Mouse (Mus musculus) heart, postnatal 0 days (tissue): Measurements from ENCODE around the gene Pabpn1l. TPM values are rescaled to one million over a fixed set of nuclear protein-coding genes. Genes with fewer than 3 reads are reported as not detected.

Source experiments
- ATAC-seq: fragments of 200-750 bp; cut with Nextera tagmentation; 2 replicates; pipeline ENCODE4 v1.8.0; 2017; ENCODE audit warnings: low read depth, moderate number of reproducible peaks, moderate library complexity; ENCODE audit not compliant: insufficient read depth
- DNase-seq: peaks from one replicate; pipeline ENCODE4 v3.0.0-alpha.2; 2016; ENCODE audit warnings: low spot score
- H3K27ac ChIP-seq: fragments of 300-500 bp; sonication (generic); 2 replicates; pipeline ENCODE4 v1.5.1; 2014; ENCODE audit warnings: low read depth, mild to moderate bottlenecking
- H3K27me3 ChIP-seq: fragments of 300-500 bp; sonication (generic); 2 replicates; pipeline ENCODE4 v1.6.1; 2014; ENCODE audit warnings: low read length, mixed read lengths; ENCODE audit not compliant: control insufficient read depth, insufficient read depth
- H3K36me3 ChIP-seq: fragments of 300-500 bp; sonication (generic); replicated peaks from 2 replicates; pipeline ENCODE4 v1.6.1; 2014; ENCODE audit warnings: low read length, mixed read lengths; ENCODE audit not compliant: control insufficient read depth, insufficient read depth
- H3K4me1 ChIP-seq: fragments of 300-500 bp; sonication (generic); 2 replicates; pipeline ENCODE4 v1.6.1; 2014; ENCODE audit warnings: antibody characterized with exemption; ENCODE audit not compliant: control insufficient read depth, insufficient read depth
- H3K4me2 ChIP-seq: fragments of 300-500 bp; sonication (generic); 2 replicates; pipeline ENCODE4 v1.6.1; 2014; ENCODE audit warnings: low read depth, mild to moderate bottlenecking, low read length, moderate library complexity
- H3K4me3 ChIP-seq: fragments of 300-500 bp; sonication (generic); 2 replicates; pipeline ENCODE4 v1.5.1; 2014; ENCODE audit warnings: low read depth, low read length
- H3K9ac ChIP-seq: fragments of 300-500 bp; sonication (generic); replicated peaks from 2 replicates; pipeline ENCODE4 v1.6.1; 2014; ENCODE audit warnings: low read depth, low read length, mixed read lengths
- H3K9me3 ChIP-seq: fragments of 300-500 bp; sonication (generic); replicated peaks from 2 replicates; pipeline ENCODE4 v1.6.1; 2016; ENCODE audit warnings: low read length; ENCODE audit not compliant: control insufficient read depth
- CTCF ChIP-seq: IDR thresholded peaks from 2 replicates; pipeline ENCODE4 v1.5.1; 2016; ENCODE audit warnings: antibody characterized with exemption, control low read depth, low read depth
- EP300 ChIP-seq: IDR thresholded peaks from 2 replicates; pipeline ENCODE4 v1.6.1; 2016; ENCODE audit warnings: antibody characterized with exemption, low read depth
- WGBS: fragments of 180-500 bp; shearing (Covaris S2); extraction: QIAGEN DNeasy Blood & Tissue Kit; methylation state at CpG from one replicate; pipeline ENCODE4 v1.1.7; 2014; 5-methylcytosine and 5-hydroxymethylcytosine counted together
- polyA plus RNA-seq: library from polyadenylated mRNA; unstranded; fragments of >200 nt; fragmentation: Nextera tagmentation; extraction: Ambion mirVana; gene quantifications from 2 replicates; pipeline ENCODE4 v1.2.1, GENCODE M21; 2015
- total RNA-seq: library from RNA; depleted of rRNA; stranded (reverse); fragments of >200 nt; gene quantifications from 2 replicates; pipeline ENCODE4 v1.2.3, GENCODE M21; 2014; ENCODE audit warnings: low replicate concordance

Gene Pabpn1l
- total and polyA plus RNA-seq, 2 experiments from 2014 or later: not detected

DNA sequence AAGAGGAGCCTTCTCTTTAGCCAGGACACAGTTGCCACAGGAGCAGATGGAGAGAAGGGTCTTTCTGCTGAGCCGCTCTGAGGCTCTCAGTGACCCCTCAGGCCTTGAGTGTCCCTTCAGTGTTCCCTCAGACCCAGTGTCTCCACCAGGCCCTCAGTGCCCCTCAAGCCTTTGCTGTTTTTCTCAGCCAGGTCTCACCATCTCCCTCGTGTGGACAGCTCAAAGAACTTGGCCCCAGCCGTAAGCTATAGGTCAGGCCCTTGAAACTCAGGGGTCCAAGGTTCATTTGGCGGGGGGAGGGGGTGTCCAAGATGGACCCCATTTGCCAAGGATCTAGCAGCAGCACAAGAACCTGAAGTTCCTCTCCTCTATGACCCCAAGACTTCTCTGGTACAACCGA, 2.1 kb upstream of the Pabpn1l start:
- DNase-seq (no peak), ATAC-seq (0 out of 2 replicates have a peak, but pooled peaks have one; percentile 3)
- Histone ChIP-seq H3K4me3 (no peak overlapping the region), H3K36me3 (no peaks in the 10 kb centered on the region), H3K27ac (no peak overlapping the region), H3K4me1 (no peaks in the 10 kb centered on the region), H3K9ac (no peak overlapping the region), H3K4me2 (no peak overlapping the region), H3K27me3 (0 out of 2 replicates have a peak, but pooled peaks cover 4% of the 10 kb centered on the region), H3K9me3 (no peaks in the 10 kb centered on the region)
- WGBS: 61% methylated on average over 5 of the region's 5 CpGs
- TF ChIP-seq CTCF: peak; percentile 33; the same call in 1 of the 2 replicates
- no peak for TF ChIP-seq EP300

DNA sequence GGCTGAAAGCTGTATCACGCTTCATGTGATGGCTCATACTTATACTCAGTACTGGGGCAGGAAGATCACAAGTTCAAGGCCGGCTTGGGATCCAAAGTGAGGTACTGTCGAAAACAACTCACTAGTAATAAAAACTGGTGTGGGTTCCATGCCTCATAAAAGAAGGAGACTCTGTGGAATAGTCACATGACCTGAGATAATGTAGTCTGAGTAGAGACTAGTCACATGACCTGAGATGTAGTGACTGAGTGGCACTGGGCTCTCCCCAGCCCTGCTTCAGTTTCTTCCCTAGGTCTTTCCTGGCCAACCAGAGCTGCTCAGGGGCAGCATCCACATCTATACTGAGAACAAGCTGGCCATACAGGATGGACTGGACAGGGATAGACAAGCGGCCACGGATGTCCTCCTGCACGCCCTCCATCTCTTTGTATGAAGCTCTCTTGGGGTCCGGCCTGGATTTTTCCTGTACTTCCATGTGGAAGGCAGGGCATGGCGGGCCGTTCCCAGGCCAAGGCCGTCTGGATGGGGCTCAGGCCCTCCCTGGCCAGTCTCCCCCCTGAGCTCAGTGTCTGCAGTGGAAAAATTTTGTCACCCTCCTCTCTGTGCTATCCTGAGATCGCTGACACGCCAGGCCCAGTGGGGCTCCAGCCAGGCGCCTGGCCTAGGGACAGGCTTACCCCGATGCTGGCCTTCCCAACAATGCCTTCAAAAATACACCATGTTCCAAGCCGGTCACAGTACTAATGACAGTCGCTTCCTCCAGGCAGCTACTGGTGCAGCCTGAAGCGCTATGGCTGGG, 1.5 kb upstream of the Pabpn1l start:
- no peaks in the 10 kb centered on the region for H3K4me1 ChIP-seq
- ATAC-seq (peak; percentile 50), DNase-seq (no peak)
- TF ChIP-seq CTCF (no peak), EP300 (no peak)
- H3K27me3 ChIP-seq: 0 out of 2 replicates have a peak, but pooled peaks cover 4% of the 10 kb centered on the region
- WGBS: 65% methylated on average over 17 of the region's 17 CpGs
- H3K9ac ChIP-seq: no peak overlapping the region
- no peaks in the 10 kb centered on the region for H3K9me3 ChIP-seq
- no peak overlapping the region for H3K27ac ChIP-seq
- no peaks in the 10 kb centered on the region for H3K36me3 ChIP-seq
- H3K4me2 ChIP-seq: no peak overlapping the region
- no peak overlapping the region for H3K4me3 ChIP-seq

DNA sequence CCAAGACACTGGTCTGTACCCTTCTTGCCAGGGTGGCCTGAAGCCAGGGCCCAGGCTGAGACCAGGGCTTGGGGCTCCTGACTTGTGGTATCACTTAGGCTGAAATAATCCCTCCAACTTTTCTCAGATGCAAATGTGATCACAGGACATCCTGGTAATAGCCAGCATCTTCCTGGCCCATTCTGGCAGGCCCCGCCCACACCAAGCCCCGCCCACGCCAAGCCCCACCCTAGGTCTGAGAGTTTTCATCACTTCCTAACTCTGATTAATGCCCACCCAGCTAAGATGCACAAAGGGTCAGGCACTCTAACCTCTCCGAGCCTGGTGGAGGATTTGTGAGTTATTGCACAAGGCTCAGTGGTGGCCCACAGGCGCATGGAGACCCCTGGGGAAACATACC, 2.1 kb downstream of the Pabpn1l start:
- H3K4me3 ChIP-seq: no peak overlapping the region
- H3K36me3 ChIP-seq: 0 out of 2 replicates have a peak, but pooled peaks cover 3% of the 10 kb centered on the region
- no peak overlapping the region for H3K9ac ChIP-seq
- no peak overlapping the region for H3K27ac ChIP-seq
- H3K4me2 ChIP-seq: no peak overlapping the region
- no peak for ATAC-seq
- H3K27me3 ChIP-seq: no peaks in the 10 kb centered on the region
- DNase-seq: no peak
- TF ChIP-seq CTCF (no peak), EP300 (no peak)
- H3K4me1 ChIP-seq: no peaks in the 10 kb centered on the region
- no peaks in the 10 kb centered on the region for H3K9me3 ChIP-seq
- WGBS: 25% methylated on average over 5 of the region's 5 CpGs

DNA sequence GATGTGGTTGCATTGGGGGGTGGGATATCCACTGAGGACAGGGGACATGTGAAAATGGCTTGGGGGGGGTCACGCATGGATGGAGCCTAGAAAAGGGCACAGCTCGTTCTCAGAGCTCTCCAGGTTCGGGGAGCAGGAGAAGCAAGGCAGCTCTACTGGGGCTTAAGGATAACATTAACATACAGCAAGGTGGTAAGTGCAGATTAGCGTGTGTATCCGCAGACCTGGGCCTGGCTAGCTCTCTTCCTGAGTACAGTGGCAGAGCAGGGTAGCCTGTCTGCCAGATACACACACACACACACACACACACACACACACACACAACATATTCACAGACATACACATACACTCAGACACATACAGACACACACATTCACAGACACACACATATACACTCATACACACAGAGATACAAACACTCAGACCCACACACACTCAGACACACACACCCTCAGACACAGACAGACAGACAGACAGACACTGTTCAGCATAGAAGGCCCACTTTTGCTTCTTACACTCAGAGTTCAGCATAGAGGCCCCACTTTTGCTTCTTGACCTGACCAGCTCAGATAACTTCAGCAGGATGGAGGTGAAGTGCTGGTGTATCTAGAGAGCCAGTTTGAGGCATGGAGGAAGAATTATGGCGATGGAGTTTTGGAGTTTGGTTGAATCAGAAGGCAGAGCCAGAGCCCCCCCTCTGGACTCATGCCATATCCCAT, 3.7 kb downstream of the Pabpn1l start:
- H3K4me1 ChIP-seq: no peaks in the 10 kb centered on the region
- no peak overlapping the region for H3K4me3 ChIP-seq
- H3K36me3 ChIP-seq: 0 out of 2 replicates have a peak, but pooled peaks cover 9% of the 10 kb centered on the region
- no peaks in the 10 kb centered on the region for H3K27me3 ChIP-seq
- DNase-seq: no peak
- no peak overlapping the region for H3K4me2 ChIP-seq
- H3K27ac ChIP-seq: no peak overlapping the region
- ATAC-seq: no peak
- TF ChIP-seq CTCF: no peak
- no peak for TF ChIP-seq EP300
- no peak overlapping the region for H3K9ac ChIP-seq
- H3K9me3 ChIP-seq: no peaks in the 10 kb centered on the region
- WGBS: 72% methylated on average over 6 of the region's 6 CpGs

DNA sequence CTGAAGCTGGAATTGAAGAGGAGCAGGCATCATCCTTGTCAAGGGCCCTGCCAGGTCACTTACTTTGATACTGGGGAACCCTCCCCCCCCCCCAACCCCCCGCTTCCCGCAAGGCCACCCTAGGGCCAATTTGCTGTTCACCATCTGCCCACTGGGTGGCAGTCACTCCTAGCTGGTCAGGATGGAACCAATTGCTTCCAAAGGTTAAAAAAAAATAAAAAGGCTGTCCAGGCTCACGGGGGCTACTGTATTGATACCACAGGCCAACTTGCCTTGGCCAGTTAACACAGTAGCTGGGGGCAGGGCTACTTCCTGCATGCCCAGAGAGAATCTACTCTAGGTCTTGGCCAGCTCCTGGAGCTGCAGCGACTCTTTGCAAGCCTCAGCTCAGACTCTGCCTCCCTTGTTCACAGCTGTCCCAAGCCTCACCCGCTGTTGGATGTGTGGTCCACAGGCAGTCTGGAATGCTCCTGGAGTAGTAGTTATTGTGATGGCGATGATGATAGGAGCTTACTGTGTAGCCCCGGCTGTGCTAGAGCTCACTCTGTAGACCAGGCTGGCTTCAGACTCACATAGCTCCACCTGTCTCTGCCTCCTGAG, 4.5 kb downstream of the Pabpn1l start:
- 33% methylated on average over 5 of the region's 7 CpGs for WGBS
- TF ChIP-seq EP300 (no peak), CTCF (peak; percentile 78)
- no peak overlapping the region for H3K4me2 ChIP-seq
- H3K4me3 ChIP-seq: no peak overlapping the region
- H3K27ac ChIP-seq: no peak overlapping the region
- ATAC-seq (peak; percentile 38), DNase-seq (peak; percentile 73)
- no peaks in the 10 kb centered on the region for H3K27me3 ChIP-seq
- H3K36me3 ChIP-seq: 0 out of 2 replicates have a peak, but pooled peaks cover 9% of the 10 kb centered on the region
- H3K9ac ChIP-seq: no peak overlapping the region
- no peaks in the 10 kb centered on the region for H3K9me3 ChIP-seq
- H3K4me1 ChIP-seq: no peaks in the 10 kb centered on the region
